Mouse (Mus musculus) 416B (cell line): Measurements from ENCODE around the gene Scrn2.
A peak's percentile ranks its signal among the peaks of the same experiment; 100 is the strongest.

Source experiments
- DNase-seq: peaks from one replicate; pipeline ENCODE4 v3.0.0; 2011; ENCODE audit warnings: low read depth

Scrn2 gene

GRCm38 (mm10) chr11:97050944-97051586 lies 21.3 kb downstream of the Scrn2 start:
- peak; percentile 36 for DNase-seq

DNA sequence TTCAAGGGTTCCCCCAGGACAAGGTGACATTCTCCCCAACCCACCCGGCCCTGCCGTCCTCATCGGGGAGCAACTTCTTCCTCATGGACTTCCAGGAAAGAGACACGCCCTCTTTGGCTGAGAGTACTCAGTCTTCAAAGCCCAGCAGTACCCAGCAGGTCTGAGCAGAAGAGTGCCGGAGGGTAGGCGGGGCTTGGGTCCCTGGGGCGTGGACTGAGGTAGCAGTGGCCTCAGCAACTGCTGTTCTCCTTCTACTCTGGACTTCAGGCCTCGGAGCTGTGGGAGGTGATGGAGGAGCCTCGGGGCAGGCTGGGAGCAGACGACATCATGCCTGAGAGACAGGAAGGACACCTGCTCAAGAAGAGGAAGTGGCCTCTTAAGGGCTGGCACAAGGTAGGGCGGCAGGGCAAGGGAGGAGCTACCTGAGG lies 22.5 kb downstream of the Scrn2 start:
- peak; percentile 58 for DNase-seq

- no peak for DNase-seq
Measured at GRCm38 (mm10) chr11:97063274-97063920, 33.7 kb downstream of the Scrn2 start.

DNA sequence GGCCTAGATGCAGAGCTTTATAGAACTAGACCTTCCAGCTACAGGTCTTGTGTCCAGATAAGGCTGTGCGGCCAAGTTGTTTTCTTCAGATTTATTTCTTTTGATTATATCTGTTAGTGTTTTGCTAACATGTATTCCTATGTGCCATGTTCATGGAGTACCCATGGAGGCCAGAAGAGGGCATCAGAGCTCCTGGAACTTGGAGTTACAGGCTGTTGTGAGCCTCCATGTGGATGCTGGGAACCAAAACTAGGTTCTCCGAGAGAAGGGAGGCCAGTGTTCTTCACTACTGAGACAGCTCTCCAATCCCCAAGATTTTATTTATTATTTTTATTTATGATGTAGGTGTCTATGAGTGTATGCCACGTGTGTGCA lies 34.2 kb downstream of the Scrn2 start:
- DNase-seq = peak; percentile 16

DNA sequence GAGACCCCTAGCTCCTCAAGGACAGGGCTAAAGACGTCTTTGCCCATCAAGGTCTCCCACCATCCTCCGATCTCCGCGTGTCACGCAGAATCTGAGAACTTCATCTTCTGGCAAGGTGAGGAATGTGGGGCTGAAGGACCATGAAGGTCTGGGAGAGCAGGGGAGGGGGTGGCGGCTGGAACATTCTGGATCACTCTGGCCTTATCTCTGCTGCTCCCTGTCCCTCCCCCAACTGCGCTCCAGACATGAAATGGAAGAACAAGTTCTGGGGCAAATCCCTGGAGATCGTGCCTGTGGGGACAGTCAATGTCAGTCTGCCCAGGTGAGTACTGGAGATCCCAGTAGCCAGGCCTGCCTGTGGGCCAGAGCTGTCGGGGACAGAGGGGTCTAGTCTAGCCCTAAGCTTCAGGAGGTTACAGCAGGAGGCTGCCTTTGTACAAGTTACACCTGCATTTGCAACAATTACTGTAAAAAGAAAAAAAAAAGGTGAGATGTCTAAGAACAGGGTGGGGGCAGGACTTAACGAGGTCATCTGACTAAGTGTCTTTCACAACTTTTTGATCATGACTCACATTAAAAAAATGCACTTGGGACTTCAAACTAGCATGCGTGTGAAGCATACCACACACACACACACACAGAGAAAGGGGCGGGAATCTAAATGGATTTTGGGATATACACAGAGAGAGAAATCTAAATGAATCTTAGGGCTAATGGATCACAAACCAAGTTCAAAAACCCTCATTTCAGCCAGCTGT lies 36.0 kb downstream of the Scrn2 start:
- peak; percentile 34 for DNase-seq

GRCm38 (mm10) chr11:97066656-97067360 lies 37.1 kb downstream of the Scrn2 start:
- DNase-seq = no peak

DNA sequence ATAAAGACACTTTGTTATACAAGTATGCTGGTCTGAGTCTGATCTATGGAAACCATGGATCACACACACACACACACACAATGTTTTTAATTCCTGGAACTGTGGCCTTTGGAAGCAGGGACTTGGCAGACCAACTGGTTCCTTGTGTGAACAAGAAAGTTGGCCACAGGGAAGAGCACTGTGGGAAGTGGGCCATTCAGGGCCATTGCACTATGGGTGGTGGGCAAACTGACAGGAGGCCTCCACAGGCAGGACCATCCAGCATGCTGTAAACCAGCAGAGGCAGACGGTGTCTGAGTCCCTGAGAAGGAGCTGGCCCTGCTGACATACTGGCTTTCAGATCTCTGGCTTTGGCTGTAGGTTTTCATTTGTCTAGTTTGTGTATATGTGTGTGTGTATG lies 39.6 kb downstream of the Scrn2 start:
- no peak for DNase-seq

- DNase-seq = no peak
Measured at GRCm38 (mm10) chr11:97069770-97070169, 40.0 kb downstream of the Scrn2 start.

DNA sequence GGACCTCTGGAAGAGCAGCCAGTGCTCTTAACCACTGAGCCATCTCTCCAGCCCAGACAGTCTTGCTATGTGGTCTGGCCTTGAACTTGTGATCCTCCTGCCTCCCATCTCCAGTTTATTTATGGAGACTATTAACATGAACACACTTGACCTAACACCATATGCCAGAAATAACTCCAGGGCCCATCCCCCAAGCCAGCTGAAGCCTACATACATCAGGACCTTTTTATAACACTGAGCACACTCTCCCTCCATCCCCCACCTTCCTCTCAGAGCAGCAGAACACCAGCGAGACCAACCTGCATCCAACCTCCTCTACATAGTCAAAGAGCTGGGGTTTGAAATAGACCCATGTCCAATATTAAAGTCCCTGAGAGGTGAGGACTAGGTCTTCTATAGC lies 41.4 kb downstream of the Scrn2 start:
- DNase-seq = peak; percentile 7

DNA sequence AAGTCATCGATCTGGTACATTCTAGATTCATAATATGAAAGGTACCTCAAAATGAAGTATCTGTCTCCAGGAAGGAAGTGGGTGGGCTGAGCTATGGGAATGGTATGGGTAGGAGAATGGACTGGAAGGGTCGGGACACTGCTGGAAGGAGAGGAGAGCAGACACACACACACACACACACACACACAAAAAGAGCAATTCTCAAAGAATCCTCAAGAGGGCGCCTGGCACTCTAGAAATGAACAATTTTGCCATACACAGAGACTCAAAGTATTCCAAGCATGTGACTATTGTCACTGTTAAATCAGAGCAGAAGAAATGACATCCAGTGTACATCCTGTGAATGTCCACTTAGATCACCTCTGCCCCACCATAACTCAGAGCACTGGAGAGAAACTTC lies 42.8 kb downstream of the Scrn2 start:
- peak; percentile 77 for DNase-seq

DNA sequence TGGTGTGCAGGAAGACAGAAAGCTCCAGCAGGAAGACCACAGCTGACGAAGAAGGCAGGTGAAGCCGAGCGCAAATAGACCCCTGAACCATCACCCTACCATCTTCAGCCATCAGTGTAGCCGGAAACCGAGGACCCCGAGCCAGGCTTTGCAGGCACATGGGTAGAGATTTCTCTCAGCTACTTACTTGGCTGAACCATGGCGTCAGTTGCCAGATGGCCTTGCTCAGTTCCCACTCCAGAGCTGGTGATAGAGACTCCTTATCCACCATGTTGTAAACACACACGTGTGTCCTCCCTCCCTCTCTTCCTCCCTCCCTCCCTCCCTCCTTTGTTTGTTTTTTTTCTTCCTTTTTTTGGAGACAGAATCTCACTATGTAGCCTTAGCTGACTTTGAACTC lies 44.5 kb downstream of the Scrn2 start:
- no peak for DNase-seq

- peak; percentile 66 for DNase-seq
Measured at GRCm38 (mm10) chr11:97078751-97079150, 49.0 kb downstream of the Scrn2 start.

GRCm38 (mm10) chr11:97080291-97080690 lies 50.6 kb downstream of the Scrn2 start:
- DNase-seq = no peak

DNA sequence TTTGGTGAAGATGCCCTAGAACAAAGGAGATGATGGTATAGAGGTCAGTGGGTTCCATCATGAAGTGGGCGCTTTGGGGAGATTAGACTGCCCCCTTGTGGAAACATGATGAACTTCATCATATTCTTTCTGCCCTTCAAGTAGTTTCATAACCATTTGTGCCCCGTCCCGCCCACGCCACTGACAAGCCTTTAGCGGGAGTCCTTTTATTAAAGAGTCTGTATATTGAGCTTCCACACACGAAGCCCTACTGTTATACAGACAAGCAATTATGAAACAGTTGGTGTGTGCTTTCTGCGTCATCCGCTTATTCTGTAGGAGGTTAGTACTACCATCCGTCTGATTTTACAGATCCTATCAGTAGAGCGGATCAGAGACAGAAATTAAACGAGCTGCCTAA lies 53.2 kb downstream of the Scrn2 start:
- peak; percentile 85 for DNase-seq
